Mouse (Mus musculus) embryo, embryonic 11.5 days (tissue): ENCODE results near the gene Nos2.

ENCODE experiments used
- DNase-seq: peaks from one replicate; pipeline ENCODE4 v3.0.0-alpha.2; 2012; ENCODE audit warnings: low read depth, low spot score

Nos2 gene

GRCm38 (mm10) chr11:78959367-78959766 lies 38.8 kb downstream of the Nos2 start:
- no peak for DNase-seq

- no peak for DNase-seq
Observed at GRCm38 (mm10) chr11:78959841-78960520, 39.4 kb downstream of the Nos2 start.

GRCm38 (mm10) chr11:78961221-78961620 lies 40.6 kb downstream of the Nos2 start:
- no peak for DNase-seq

- no peak for DNase-seq
Observed at GRCm38 (mm10) chr11:78967371-78967770, 46.8 kb downstream of the Nos2 start.

- no peak for DNase-seq
Observed at GRCm38 (mm10) chr11:78968121-78968520, 47.5 kb downstream of the Nos2 start.

- no peak for DNase-seq
Observed at GRCm38 (mm10) chr11:78971096-78971495, 50.5 kb downstream of the Nos2 start.

- DNase-seq: no peak
Observed at GRCm38 (mm10) chr11:78971746-78972145, 51.2 kb downstream of the Nos2 start.

GRCm38 (mm10) chr11:78972328-78972727 lies 51.7 kb downstream of the Nos2 start:
- DNase-seq: no peak

- no peak for DNase-seq
Observed at GRCm38 (mm10) chr11:78972811-78973351, 52.3 kb downstream of the Nos2 start.

- no peak for DNase-seq
Observed at GRCm38 (mm10) chr11:78973381-78974150, 53.0 kb downstream of the Nos2 start.

- no peak for DNase-seq
Observed at GRCm38 (mm10) chr11:78976731-78977510, 56.3 kb downstream of the Nos2 start.

GRCm38 (mm10) chr11:78978176-78979019 lies 57.8 kb downstream of the Nos2 start:
- no peak for DNase-seq

GRCm38 (mm10) chr11:78980083-78980634 lies 59.6 kb downstream of the Nos2 start:
- no peak for DNase-seq

- no peak for DNase-seq
Observed at GRCm38 (mm10) chr11:78982042-78982441, 61.5 kb downstream of the Nos2 start.

- DNase-seq: no peak
Observed at GRCm38 (mm10) chr11:78982513-78983291, 62.1 kb downstream of the Nos2 start.

GRCm38 (mm10) chr11:78983539-78983938 lies 63.0 kb downstream of the Nos2 start:
- DNase-seq: no peak

GRCm38 (mm10) chr11:78984483-78985177 lies 64.0 kb downstream of the Nos2 start, which contains the start of gene Lgals9:
Lgals9 (minus strand) TSS chr11:78984946.
- DNase-seq: no peak

GRCm38 (mm10) chr11:78985505-78985904 lies 64.9 kb downstream of the Nos2 start:
- DNase-seq: no peak

GRCm38 (mm10) chr11:78986311-78987002 lies 65.9 kb downstream of the Nos2 start:
- no peak for DNase-seq
